Mouse (Mus musculus): ENCODE data around the gene Dmkn. TPM values are rescaled to one million over a fixed set of nuclear protein-coding genes. Genes with fewer than 3 reads are reported as not detected.

Dmkn gene
- 0.78 and 0.87 TPM in 2 replicates for polyA plus RNA-seq (2014; fragmentation: Nextera tagmentation; extraction: Ambion mirVana)

DNA sequence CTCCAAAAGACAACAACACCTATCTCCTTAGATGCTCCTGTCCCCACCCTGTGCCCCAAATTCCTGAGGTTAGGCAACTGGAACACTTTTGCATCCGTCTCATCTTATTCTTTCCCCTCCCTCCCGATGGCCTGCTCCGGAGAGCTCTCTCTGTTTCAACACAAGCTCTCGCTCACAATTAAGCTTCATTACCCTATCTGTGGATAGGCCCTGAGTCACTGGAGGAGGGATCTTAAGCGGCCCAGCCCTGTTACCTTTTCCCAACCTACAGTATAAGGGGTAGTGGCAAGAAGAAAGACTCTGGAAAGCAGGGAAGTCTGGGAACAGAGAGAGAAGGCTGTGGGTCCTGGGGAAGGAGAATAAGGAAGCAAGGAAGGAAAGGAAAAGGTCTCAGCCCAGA is at the start of gene Dmkn:
TSS of gene Dmkn (plus strand) at position 301 of the 400 bp plus-strand sequence.
- no peak for ATAC-seq (ENCODE audit: low FRiP score, low TSS enrichment)
- no peaks in the 10 kb centered on the region for H3K27me3 ChIP-seq (ENCODE audit: control insufficient read depth, insufficient read depth, low read length)
- H3K4me1 ChIP-seq (ENCODE audit: control insufficient read depth, insufficient read depth, low read length): no peaks in the 10 kb centered on the region
- 50% methylated on average over 5 of the region's 5 CpGs for WGBS
- no peaks in the 10 kb centered on the region for H3K36me3 ChIP-seq (ENCODE audit: control insufficient read depth, insufficient read depth, low read length)
- no peak within 1 kb of the TSS for H3K9ac ChIP-seq (replicated peaks; ENCODE audit: low read length)
- no peaks in the 10 kb centered on the region for H3K9me3 ChIP-seq (ENCODE audit: control insufficient read depth, low read length)
- H3K27ac ChIP-seq (replicated peaks; ENCODE audit: low read depth, low read length): no peak within 1 kb of the TSS
- H3K4me2 ChIP-seq (ENCODE audit: low read length): no peak within 1 kb of the TSS
- no peak within 1 kb of the TSS for H3K4me3 ChIP-seq (replicated peaks; ENCODE audit: low read depth, low read length)
- DNase-seq: no peak

- Histone ChIP-seq H3K4me1 (ENCODE audit: control insufficient read depth, insufficient read depth, low read length) (peaks cover 7% of the 10 kb centered on the region; the same call in 1 of the 2 replicates), H3K4me3 (replicated peaks; ENCODE audit: low read depth, low read length) (peak overlapping the region; percentile 18), H3K27ac (replicated peaks; ENCODE audit: low read depth, low read length) (no peak overlapping the region), H3K9me3 (ENCODE audit: control insufficient read depth, low read length) (no peaks in the 10 kb centered on the region), H3K4me2 (ENCODE audit: low read length) (peak overlapping the region; percentile 47), H3K36me3 (ENCODE audit: control insufficient read depth, insufficient read depth, low read length) (no peaks in the 10 kb centered on the region), H3K27me3 (ENCODE audit: control insufficient read depth, insufficient read depth, low read length) (peaks cover 18% of the 10 kb centered on the region; the same call in 1 of the 2 replicates), H3K9ac (replicated peaks; ENCODE audit: low read length) (no peak overlapping the region; the same call in 1 of the 2 replicates)
- DNase-seq: peak; percentile 82
- WGBS: 3% methylated on average over 43 of the region's 43 CpGs
- peak; percentile 85 for ATAC-seq (ENCODE audit: low FRiP score, low TSS enrichment)
These were observed 46.4 kb upstream of the Dmkn start for GRCm38 (mm10) chr7:30717006-30717715.

- peak overlapping the region; percentile 47 for H3K4me2 ChIP-seq (ENCODE audit: low read length)
- no peaks in the 10 kb centered on the region for H3K9me3 ChIP-seq (ENCODE audit: control insufficient read depth, low read length)
- H3K4me1 ChIP-seq (ENCODE audit: control insufficient read depth, insufficient read depth, low read length): peaks cover 7% of the 10 kb centered on the region; the same call in 1 of the 2 replicates
- H3K36me3 ChIP-seq (ENCODE audit: control insufficient read depth, insufficient read depth, low read length): no peaks in the 10 kb centered on the region
- peak overlapping the region; percentile 18 for H3K4me3 ChIP-seq (replicated peaks; ENCODE audit: low read depth, low read length)
- H3K27me3 ChIP-seq (ENCODE audit: control insufficient read depth, insufficient read depth, low read length): peaks cover 18% of the 10 kb centered on the region; the same call in 1 of the 2 replicates
- DNase-seq (no peak), ATAC-seq (ENCODE audit: low FRiP score, low TSS enrichment) (peak; percentile 55; the same call in 1 of the 2 replicates)
- no peak overlapping the region; the same call in 1 of the 2 replicates for H3K9ac ChIP-seq (replicated peaks; ENCODE audit: low read length)
- H3K27ac ChIP-seq (replicated peaks; ENCODE audit: low read depth, low read length): no peak overlapping the region
- WGBS: 8% methylated on average over 14 of the region's 14 CpGs
These were observed 45.9 kb upstream of the Dmkn start for GRCm38 (mm10) chr7:30717716-30718046.

DNA sequence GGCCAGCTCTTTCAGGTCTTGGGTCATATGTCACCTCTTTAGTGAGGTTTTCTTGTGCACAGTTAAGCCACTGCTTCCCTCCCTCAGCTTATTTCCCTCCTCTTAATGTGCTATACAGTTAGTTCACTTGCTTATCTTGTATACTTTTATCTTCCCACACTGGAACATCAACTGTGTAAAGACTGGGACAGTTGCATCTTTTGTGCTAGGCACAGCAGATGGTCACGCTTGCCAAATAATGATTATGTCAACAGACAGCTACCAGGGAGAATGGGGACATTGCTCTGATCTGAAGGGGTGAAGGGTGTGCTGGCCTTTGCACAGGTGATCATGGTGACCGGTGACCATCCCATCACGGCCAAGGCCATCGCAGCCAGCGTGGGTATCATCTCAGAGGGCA is 43.9 kb upstream of the Dmkn start:
- no peak overlapping the region for H3K27ac ChIP-seq (replicated peaks; ENCODE audit: low read depth, low read length)
- WGBS: 89% methylated on average over 5 of the region's 5 CpGs
- H3K4me3 ChIP-seq (replicated peaks; ENCODE audit: low read depth, low read length): no peak overlapping the region
- ATAC-seq (ENCODE audit: low FRiP score, low TSS enrichment) (no peak), DNase-seq (no peak)
- peaks cover 7% of the 10 kb centered on the region; the same call in 1 of the 2 replicates for H3K4me1 ChIP-seq (ENCODE audit: control insufficient read depth, insufficient read depth, low read length)
- no peaks in the 10 kb centered on the region for H3K36me3 ChIP-seq (ENCODE audit: control insufficient read depth, insufficient read depth, low read length)
- no peak overlapping the region for H3K9ac ChIP-seq (replicated peaks; ENCODE audit: low read length)
- no peak overlapping the region for H3K4me2 ChIP-seq (ENCODE audit: low read length)
- H3K27me3 ChIP-seq (ENCODE audit: control insufficient read depth, insufficient read depth, low read length): peaks cover 18% of the 10 kb centered on the region; the same call in 1 of the 2 replicates
- no peaks in the 10 kb centered on the region for H3K9me3 ChIP-seq (ENCODE audit: control insufficient read depth, low read length)

GRCm38 (mm10) chr7:30721286-30721685 is 42.3 kb upstream of the Dmkn start:
- no peak overlapping the region for H3K4me3 ChIP-seq (replicated peaks; ENCODE audit: low read depth, low read length)
- no peak overlapping the region for H3K27ac ChIP-seq (replicated peaks; ENCODE audit: low read depth, low read length)
- H3K27me3 ChIP-seq (ENCODE audit: control insufficient read depth, insufficient read depth, low read length): peaks cover 9% of the 10 kb centered on the region; the same call in 1 of the 2 replicates
- no peak overlapping the region for H3K9ac ChIP-seq (replicated peaks; ENCODE audit: low read length)
- H3K9me3 ChIP-seq (ENCODE audit: control insufficient read depth, low read length): no peaks in the 10 kb centered on the region
- DNase-seq: peak; percentile 21
- H3K4me2 ChIP-seq (ENCODE audit: low read length): no peak overlapping the region
- WGBS: 71% methylated on average over 7 of the region's 7 CpGs
- no peaks in the 10 kb centered on the region for H3K36me3 ChIP-seq (ENCODE audit: control insufficient read depth, insufficient read depth, low read length)
- ATAC-seq (ENCODE audit: low FRiP score, low TSS enrichment): no peak
- peaks cover 7% of the 10 kb centered on the region; the same call in 1 of the 2 replicates for H3K4me1 ChIP-seq (ENCODE audit: control insufficient read depth, insufficient read depth, low read length)

DNA sequence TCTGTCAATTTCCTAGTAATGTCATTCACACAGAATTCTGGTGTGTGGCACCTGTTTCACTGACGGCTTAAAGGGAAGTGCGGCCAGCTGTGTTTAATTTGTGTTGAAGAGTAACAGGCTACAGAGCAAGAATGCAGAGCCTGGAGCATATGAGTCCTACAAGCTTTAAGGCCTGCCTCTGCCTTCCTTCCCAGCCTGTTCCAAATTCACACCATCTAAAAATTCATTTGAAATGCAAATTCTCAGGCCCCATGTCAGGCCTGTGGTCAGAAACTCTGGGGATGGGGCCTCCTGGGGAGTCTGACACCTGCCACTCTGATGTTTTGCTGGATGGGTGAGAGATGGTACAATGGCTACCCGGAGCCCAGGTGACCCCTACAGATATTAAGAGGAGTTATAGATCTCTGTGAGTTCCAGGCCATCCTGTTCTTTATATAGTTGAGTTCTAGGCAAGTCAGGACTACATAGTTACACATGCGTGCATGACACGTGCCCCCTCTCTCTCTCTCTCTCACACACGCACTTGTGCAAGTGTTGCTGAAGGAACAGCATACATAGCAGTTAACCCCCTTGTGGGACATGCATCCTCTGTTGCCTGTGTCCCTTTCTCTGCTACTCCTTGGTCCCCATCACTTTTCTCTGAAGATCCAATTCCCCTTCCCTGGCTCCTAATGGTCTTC is 40.1 kb upstream of the Dmkn start:
- H3K27me3 ChIP-seq (ENCODE audit: control insufficient read depth, insufficient read depth, low read length): no peaks in the 10 kb centered on the region
- no peak for DNase-seq
- no peak overlapping the region for H3K9ac ChIP-seq (replicated peaks; ENCODE audit: low read length)
- H3K4me3 ChIP-seq (replicated peaks; ENCODE audit: low read depth, low read length): no peak overlapping the region
- H3K9me3 ChIP-seq (ENCODE audit: control insufficient read depth, low read length): no peaks in the 10 kb centered on the region
- no peak overlapping the region for H3K27ac ChIP-seq (replicated peaks; ENCODE audit: low read depth, low read length)
- H3K36me3 ChIP-seq (ENCODE audit: control insufficient read depth, insufficient read depth, low read length): peaks cover 11% of the 10 kb centered on the region
- H3K4me2 ChIP-seq (ENCODE audit: low read length): no peak overlapping the region
- 76% methylated on average over 6 of the region's 6 CpGs for WGBS
- peaks cover 5% of the 10 kb centered on the region for H3K4me1 ChIP-seq (ENCODE audit: control insufficient read depth, insufficient read depth, low read length)
- no peak for ATAC-seq (ENCODE audit: low FRiP score, low TSS enrichment)

GRCm38 (mm10) chr7:30728214-30728613 is 35.3 kb upstream of the Dmkn start:
- Histone ChIP-seq H3K9ac (replicated peaks; ENCODE audit: low read length) (peak overlapping the region; percentile 80; the same call in 1 of the 2 replicates), H3K4me1 (ENCODE audit: control insufficient read depth, insufficient read depth, low read length) (peaks cover 24% of the 10 kb centered on the region), H3K36me3 (ENCODE audit: control insufficient read depth, insufficient read depth, low read length) (peaks cover 19% of the 10 kb centered on the region), H3K4me3 (replicated peaks; ENCODE audit: low read depth, low read length) (peak overlapping the region; percentile 78), H3K27me3 (ENCODE audit: control insufficient read depth, insufficient read depth, low read length) (no peaks in the 10 kb centered on the region), H3K27ac (replicated peaks; ENCODE audit: low read depth, low read length) (no peak overlapping the region), H3K9me3 (ENCODE audit: control insufficient read depth, low read length) (no peaks in the 10 kb centered on the region), H3K4me2 (ENCODE audit: low read length) (peak overlapping the region; percentile 67)
- no peak for DNase-seq
- no peak for ATAC-seq (ENCODE audit: low FRiP score, low TSS enrichment)
- 88% methylated on average over 6 of the region's 6 CpGs for WGBS

GRCm38 (mm10) chr7:30728739-30729395 is 34.7 kb upstream of the Dmkn start:
- H3K36me3 ChIP-seq (ENCODE audit: control insufficient read depth, insufficient read depth, low read length): peaks cover 25% of the 10 kb centered on the region
- DNase-seq (no peak), ATAC-seq (ENCODE audit: low FRiP score, low TSS enrichment) (peak; percentile 51)
- H3K27me3 ChIP-seq (ENCODE audit: control insufficient read depth, insufficient read depth, low read length): no peaks in the 10 kb centered on the region
- peak overlapping the region; percentile 67 for H3K4me2 ChIP-seq (ENCODE audit: low read length)
- peak overlapping the region; percentile 78 for H3K4me3 ChIP-seq (replicated peaks; ENCODE audit: low read depth, low read length)
- no peaks in the 10 kb centered on the region for H3K9me3 ChIP-seq (ENCODE audit: control insufficient read depth, low read length)
- WGBS: 9% methylated on average over 26 of the region's 26 CpGs
- peak overlapping the region; percentile 94 for H3K27ac ChIP-seq (replicated peaks; ENCODE audit: low read depth, low read length)
- peaks cover 24% of the 10 kb centered on the region for H3K4me1 ChIP-seq (ENCODE audit: control insufficient read depth, insufficient read depth, low read length)
- peak overlapping the region; percentile 80 for H3K9ac ChIP-seq (replicated peaks; ENCODE audit: low read length)
